Mouse (Mus musculus): Measurements from ENCODE around the gene Maml3. TPM values are rescaled to one million over a fixed set of nuclear protein-coding genes. Genes with fewer than 3 reads are reported as not detected.

The Maml3 gene
- polyA plus RNA-seq, 1 experiment from 2014 or later = 8.4 TPM

- Histone ChIP-seq H3K9ac (no peak overlapping the region), H3K4me3 (no peak overlapping the region), H3K36me3 (no peaks in the 10 kb centered on the region), H3K4me1 (peaks cover 45% of the 10 kb centered on the region), H3K27ac (no peak overlapping the region), H3K4me2 (no peak overlapping the region), H3K27me3 (no peaks in the 10 kb centered on the region), H3K9me3 (no peaks in the 10 kb centered on the region)
- WGBS = 35% methylated on average over 3 of the region's 3 CpGs
- no peak for ATAC-seq (ENCODE audit: borderline replicate concordance, extremely low read depth, low FRiP score, low TSS enrichment)
These were observed 230.6 kb downstream of the Maml3 start for GRCm38 (mm10) chr3:51874252-51874651.

DNA sequence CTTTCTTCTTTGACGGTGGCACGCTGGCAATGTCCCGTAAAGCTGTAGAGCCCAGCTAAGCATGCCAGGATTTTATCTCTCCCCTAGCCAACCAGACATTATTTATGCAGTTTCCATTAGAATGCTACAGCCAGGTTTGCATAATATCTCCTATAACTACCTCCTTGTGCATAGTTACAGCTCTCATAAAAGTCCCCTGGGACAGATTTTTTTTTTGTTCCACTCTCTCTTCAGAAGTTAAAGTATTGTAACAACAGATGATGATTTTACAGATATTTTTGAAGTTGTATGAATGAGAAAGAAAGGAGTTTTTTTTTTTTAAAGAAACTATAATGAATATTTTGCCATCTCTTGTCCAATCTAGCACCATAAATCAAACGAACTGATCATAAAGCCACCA lies 232.1 kb downstream of the Maml3 start:
- Histone ChIP-seq H3K4me3 (no peak overlapping the region), H3K4me2 (no peak overlapping the region), H3K36me3 (no peaks in the 10 kb centered on the region), H3K9ac (no peak overlapping the region), H3K27me3 (no peaks in the 10 kb centered on the region), H3K4me1 (peaks cover 55% of the 10 kb centered on the region), H3K27ac (no peak overlapping the region), H3K9me3 (no peaks in the 10 kb centered on the region)
- 49% methylated on average over 4 of the region's 4 CpGs for WGBS
- ATAC-seq (ENCODE audit: borderline replicate concordance, extremely low read depth, low FRiP score, low TSS enrichment) = no peak

DNA sequence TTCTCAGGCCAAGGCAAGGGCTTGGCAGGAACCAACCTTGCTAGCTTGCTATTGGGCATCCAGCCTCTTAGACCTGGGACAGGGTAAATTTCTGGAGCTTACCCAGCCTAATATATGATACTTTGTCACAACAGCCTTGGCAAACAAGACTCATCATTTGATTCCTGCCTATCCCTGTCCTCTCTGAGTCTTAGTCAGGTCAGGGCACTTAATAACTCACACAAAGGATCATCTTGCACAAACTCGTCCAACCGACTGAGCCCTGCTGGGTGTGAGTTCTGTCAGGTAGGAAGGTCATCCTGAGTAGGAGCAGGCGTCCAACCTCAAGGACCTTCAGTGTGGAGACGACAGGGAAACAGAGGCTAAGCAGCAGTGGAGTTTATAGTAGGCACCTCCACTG lies 233.5 kb downstream of the Maml3 start:
- H3K4me3 ChIP-seq = no peak overlapping the region
- H3K27ac ChIP-seq = no peak overlapping the region
- H3K4me2 ChIP-seq = no peak overlapping the region
- no peaks in the 10 kb centered on the region for H3K36me3 ChIP-seq
- no peak for ATAC-seq (ENCODE audit: borderline replicate concordance, extremely low read depth, low FRiP score, low TSS enrichment)
- H3K4me1 ChIP-seq = peaks cover 54% of the 10 kb centered on the region
- 77% methylated on average over 4 of the region's 4 CpGs for WGBS
- no peaks in the 10 kb centered on the region for H3K9me3 ChIP-seq
- no peak overlapping the region for H3K9ac ChIP-seq
- H3K27me3 ChIP-seq = no peaks in the 10 kb centered on the region

GRCm38 (mm10) chr3:51869980-51870379 lies 234.9 kb downstream of the Maml3 start:
- 55% methylated on average over 6 of the region's 6 CpGs for WGBS
- Histone ChIP-seq H3K4me1 (peaks cover 47% of the 10 kb centered on the region), H3K9ac (no peak overlapping the region), H3K36me3 (no peaks in the 10 kb centered on the region), H3K27ac (no peak overlapping the region), H3K4me3 (no peak overlapping the region), H3K4me2 (no peak overlapping the region), H3K9me3 (no peaks in the 10 kb centered on the region), H3K27me3 (no peaks in the 10 kb centered on the region)
- no peak for ATAC-seq (ENCODE audit: borderline replicate concordance, extremely low read depth, low FRiP score, low TSS enrichment)

- 6% methylated on average over 5 of the region's 5 CpGs for WGBS
- no peaks in the 10 kb centered on the region for H3K27me3 ChIP-seq
- peak overlapping the region; percentile 56 for H3K27ac ChIP-seq
- H3K9ac ChIP-seq = no peak overlapping the region
- peak; percentile 70; the same call in 1 of the 2 replicates for ATAC-seq (ENCODE audit: borderline replicate concordance, extremely low read depth, low FRiP score, low TSS enrichment)
- H3K9me3 ChIP-seq = no peaks in the 10 kb centered on the region
- H3K4me2 ChIP-seq = peak overlapping the region; percentile 30; the same call in 1 of the 2 replicates
- no peaks in the 10 kb centered on the region for H3K36me3 ChIP-seq
- H3K4me1 ChIP-seq = peaks cover 36% of the 10 kb centered on the region
- H3K4me3 ChIP-seq = no peak overlapping the region
These were observed 236.0 kb downstream of the Maml3 start for GRCm38 (mm10) chr3:51868857-51869256.

DNA sequence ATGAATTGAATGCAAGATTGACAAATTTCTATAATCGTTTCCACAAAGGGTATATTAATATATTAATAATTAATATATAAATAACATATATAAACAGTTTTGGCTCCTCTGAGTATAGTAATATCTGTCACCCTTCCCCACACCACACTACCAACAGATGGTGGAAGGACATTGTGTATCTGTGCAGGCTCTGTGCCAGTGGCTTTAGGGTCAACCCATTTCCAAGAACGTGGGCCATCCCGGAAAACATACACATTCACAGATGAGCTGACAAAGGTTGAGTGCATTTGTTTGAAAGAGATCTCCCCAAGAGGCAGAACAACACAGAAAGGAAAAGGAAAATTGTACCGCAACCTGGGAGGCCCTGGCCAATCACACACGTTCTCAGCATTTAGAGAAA lies 238.4 kb downstream of the Maml3 start:
- WGBS = 74% methylated on average over 5 of the region's 5 CpGs
- H3K9ac ChIP-seq = no peak overlapping the region
- no peaks in the 10 kb centered on the region for H3K27me3 ChIP-seq
- no peaks in the 10 kb centered on the region for H3K36me3 ChIP-seq
- H3K9me3 ChIP-seq = no peaks in the 10 kb centered on the region
- no peak overlapping the region for H3K4me3 ChIP-seq
- no peak overlapping the region for H3K27ac ChIP-seq
- no peak for ATAC-seq (ENCODE audit: borderline replicate concordance, extremely low read depth, low FRiP score, low TSS enrichment)
- peaks cover 27% of the 10 kb centered on the region for H3K4me1 ChIP-seq
- H3K4me2 ChIP-seq = no peak overlapping the region

- 82% methylated on average over 9 of the region's 9 CpGs for WGBS
- H3K9ac ChIP-seq = no peak overlapping the region
- H3K27me3 ChIP-seq = no peaks in the 10 kb centered on the region
- H3K36me3 ChIP-seq = no peaks in the 10 kb centered on the region
- H3K4me1 ChIP-seq = 0 out of 2 replicates have a peak, but pooled peaks cover 4% of the 10 kb centered on the region
- no peaks in the 10 kb centered on the region for H3K9me3 ChIP-seq
- no peak overlapping the region for H3K27ac ChIP-seq
- no peak for ATAC-seq (ENCODE audit: borderline replicate concordance, extremely low read depth, low FRiP score, low TSS enrichment)
- no peak overlapping the region for H3K4me3 ChIP-seq
- H3K4me2 ChIP-seq = no peak overlapping the region
These were observed 243.2 kb downstream of the Maml3 start for GRCm38 (mm10) chr3:51861631-51862030.

GRCm38 (mm10) chr3:51860458-51860857 lies 244.4 kb downstream of the Maml3 start:
- Histone ChIP-seq H3K27me3 (no peaks in the 10 kb centered on the region), H3K4me3 (no peak overlapping the region), H3K27ac (no peak overlapping the region), H3K4me2 (no peak overlapping the region), H3K9ac (no peak overlapping the region), H3K4me1 (0 out of 2 replicates have a peak, but pooled peaks cover 4% of the 10 kb centered on the region), H3K36me3 (0 out of 2 replicates have a peak, but pooled peaks cover 9% of the 10 kb centered on the region), H3K9me3 (no peaks in the 10 kb centered on the region)
- ATAC-seq (ENCODE audit: borderline replicate concordance, extremely low read depth, low FRiP score, low TSS enrichment) = no peak
- WGBS = 86% methylated on average over 7 of the region's 7 CpGs

DNA sequence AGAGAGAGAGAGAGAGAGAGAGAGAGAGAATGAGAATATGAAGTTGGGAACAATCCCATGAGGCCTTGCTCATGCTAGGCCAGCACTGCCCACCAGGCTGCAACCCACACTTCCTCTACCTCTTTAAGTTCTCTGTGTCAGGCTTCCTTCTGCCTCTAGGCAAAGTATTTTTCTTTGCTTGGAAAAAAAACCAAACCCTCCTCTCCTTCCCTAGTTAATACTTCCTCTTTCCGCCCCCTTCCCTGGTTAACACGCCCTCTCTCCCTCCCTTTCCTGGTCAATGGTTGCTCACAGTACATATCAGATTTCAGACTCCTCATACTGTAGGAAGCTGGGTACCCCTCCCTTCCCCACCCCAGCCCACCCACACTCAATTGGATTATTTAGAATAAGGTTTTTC lies 245.7 kb downstream of the Maml3 start:
- Histone ChIP-seq H3K27ac (no peak overlapping the region), H3K4me3 (no peak overlapping the region), H3K27me3 (no peaks in the 10 kb centered on the region), H3K9me3 (no peaks in the 10 kb centered on the region), H3K36me3 (0 out of 2 replicates have a peak, but pooled peaks cover 13% of the 10 kb centered on the region), H3K4me1 (0 out of 2 replicates have a peak, but pooled peaks cover 4% of the 10 kb centered on the region), H3K4me2 (no peak overlapping the region), H3K9ac (no peak overlapping the region)
- WGBS = 18% methylated on average over 2 of the region's 2 CpGs
- ATAC-seq (ENCODE audit: borderline replicate concordance, extremely low read depth, low FRiP score, low TSS enrichment) = peak; percentile 31; the same call in 1 of the 2 replicates

- Histone ChIP-seq H3K27me3 (no peaks in the 10 kb centered on the region), H3K4me2 (no peak overlapping the region), H3K4me3 (no peak overlapping the region), H3K4me1 (peaks cover 8% of the 10 kb centered on the region), H3K9ac (no peak overlapping the region), H3K9me3 (no peaks in the 10 kb centered on the region), H3K36me3 (0 out of 2 replicates have a peak, but pooled peaks cover 13% of the 10 kb centered on the region), H3K27ac (no peak overlapping the region)
- ATAC-seq (ENCODE audit: borderline replicate concordance, extremely low read depth, low FRiP score, low TSS enrichment) = no peak
- 79% methylated on average over 10 of the region's 10 CpGs for WGBS
These were observed 250.7 kb downstream of the Maml3 start for GRCm38 (mm10) chr3:51854152-51854551.

DNA sequence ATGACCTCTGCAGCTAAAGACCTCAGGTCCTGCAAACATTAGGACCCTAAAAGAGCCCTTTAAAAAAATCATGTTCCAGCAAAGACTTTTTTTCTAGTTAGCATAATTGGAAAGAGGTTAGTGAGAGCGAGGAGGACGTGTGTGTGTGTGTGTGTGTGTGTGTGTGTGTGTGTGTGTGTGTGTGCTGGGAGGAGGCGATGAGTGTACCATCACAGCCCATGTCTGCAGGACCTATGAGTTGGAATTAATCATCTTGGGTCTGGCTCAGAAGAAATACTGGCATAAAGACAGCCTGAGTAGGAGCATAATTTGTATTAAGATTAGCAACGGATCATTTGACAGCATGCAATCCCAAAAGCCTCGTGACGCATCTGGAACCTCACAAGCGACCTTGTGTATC lies 251.3 kb downstream of the Maml3 start:
- H3K36me3 ChIP-seq = 0 out of 2 replicates have a peak, but pooled peaks cover 13% of the 10 kb centered on the region
- no peak overlapping the region for H3K9ac ChIP-seq
- no peak overlapping the region for H3K27ac ChIP-seq
- ATAC-seq (ENCODE audit: borderline replicate concordance, extremely low read depth, low FRiP score, low TSS enrichment) = no peak
- no peak overlapping the region for H3K4me3 ChIP-seq
- 74% methylated on average over 7 of the region's 7 CpGs for WGBS
- H3K9me3 ChIP-seq = no peaks in the 10 kb centered on the region
- H3K27me3 ChIP-seq = no peaks in the 10 kb centered on the region
- peaks cover 8% of the 10 kb centered on the region for H3K4me1 ChIP-seq
- no peak overlapping the region for H3K4me2 ChIP-seq

- H3K36me3 ChIP-seq = 0 out of 2 replicates have a peak, but pooled peaks cover 13% of the 10 kb centered on the region
- no peak for ATAC-seq (ENCODE audit: borderline replicate concordance, extremely low read depth, low FRiP score, low TSS enrichment)
- H3K27me3 ChIP-seq = no peaks in the 10 kb centered on the region
- H3K9me3 ChIP-seq = no peaks in the 10 kb centered on the region
- WGBS = 75% methylated on average over 3 of the region's 3 CpGs
- no peak overlapping the region for H3K4me3 ChIP-seq
- peaks cover 8% of the 10 kb centered on the region for H3K4me1 ChIP-seq
- H3K27ac ChIP-seq = no peak overlapping the region
- no peak overlapping the region for H3K4me2 ChIP-seq
- no peak overlapping the region for H3K9ac ChIP-seq
These were observed 252.2 kb downstream of the Maml3 start for GRCm38 (mm10) chr3:51852692-51853091.

GRCm38 (mm10) chr3:51851596-51851995 lies 253.3 kb downstream of the Maml3 start:
- H3K36me3 ChIP-seq = 0 out of 2 replicates have a peak, but pooled peaks cover 13% of the 10 kb centered on the region
- no peak overlapping the region for H3K4me3 ChIP-seq
- H3K9ac ChIP-seq = no peak overlapping the region
- whole genome bisulfite sequencing = 52% methylated on average over 7 of the region's 7 CpGs
- no peak overlapping the region for H3K4me2 ChIP-seq
- H3K27ac ChIP-seq = no peak overlapping the region
- peaks cover 10% of the 10 kb centered on the region for H3K4me1 ChIP-seq
- H3K27me3 ChIP-seq = no peaks in the 10 kb centered on the region
- no peaks in the 10 kb centered on the region for H3K9me3 ChIP-seq
- ATAC-seq (ENCODE audit: borderline replicate concordance, extremely low read depth, low FRiP score, low TSS enrichment) = no peak

Measured in lung, embryonic 15.5 days (tissue).